Mouse (Mus musculus) natural killer cell, adult 2 months (primary cell): Measurements from ENCODE around the gene Gm48551.
A peak's percentile ranks its signal among the peaks of the same experiment; 100 is the strongest.

Experiments used
- DNase-seq, 2 experiments: peaks; one replicate each; pipeline ENCODE4 v3.0.0; 2022; ENCODE audit warnings: low spot score in 2 of 2

Gm48551 gene

GRCm38 (mm10) chr10:81384605-81384982 lies 328 bp downstream of the Gm48551 start:
- no peak for DNase-seq

- no peak for DNase-seq
Measured at GRCm38 (mm10) chr10:81385603-81386306, 1.5 kb downstream of the Gm48551 start.

- no peak for DNase-seq
Measured at GRCm38 (mm10) chr10:81387716-81388115, 3.5 kb downstream of the Gm48551 start.

- no peak for DNase-seq
Measured at GRCm38 (mm10) chr10:81388505-81389055, 4.3 kb downstream of the Gm48551 start, which contains the start of gene Gm48552. Gene Gm48552, plus strand, starts transcription at chr10:81389005.

GRCm38 (mm10) chr10:81389373-81389772 lies 5.1 kb downstream of the Gm48551 start:
- no peak for DNase-seq

GRCm38 (mm10) chr10:81389801-81390677 lies 5.8 kb downstream of the Gm48551 start:
- peak; percentile 73 to 77 for DNase-seq

- DNase-seq, result no peak
Measured at GRCm38 (mm10) chr10:81390678-81390965, 6.4 kb downstream of the Gm48551 start.

- no peak for DNase-seq
Measured at GRCm38 (mm10) chr10:81392270-81392669, 8.0 kb downstream of the Gm48551 start.

- DNase-seq, result no peak
Measured at GRCm38 (mm10) chr10:81392781-81393185, 8.5 kb downstream of the Gm48551 start, which contains the start of gene Smim24. Gene Smim24, plus strand, starts transcription at chr10:81393051.

- no peak for DNase-seq
Measured at GRCm38 (mm10) chr10:81393456-81394063, 9.3 kb downstream of the Gm48551 start.

- peak; percentile 69 to 79 for DNase-seq
Measured at GRCm38 (mm10) chr10:81395127-81395526, 10.9 kb downstream of the Gm48551 start.

GRCm38 (mm10) chr10:81395865-81396264 lies 11.6 kb downstream of the Gm48551 start:
- DNase-seq, result no peak

GRCm38 (mm10) chr10:81396749-81397148 lies 12.5 kb downstream of the Gm48551 start:
- DNase-seq, result no peak

- DNase-seq, result no peak
Measured at GRCm38 (mm10) chr10:81399296-81399695, 15.0 kb downstream of the Gm48551 start.

- DNase-seq, result no peak
Measured at GRCm38 (mm10) chr10:81399798-81400308, 15.6 kb downstream of the Gm48551 start.

- DNase-seq, result no peak
Measured at GRCm38 (mm10) chr10:81400371-81401204, 16.3 kb downstream of the Gm48551 start.

GRCm38 (mm10) chr10:81401205-81401520 lies 16.9 kb downstream of the Gm48551 start:
- DNase-seq, result no peak

GRCm38 (mm10) chr10:81401521-81402226 lies 17.4 kb downstream of the Gm48551 start:
- DNase-seq, result no peak

- no peak for DNase-seq
Measured at GRCm38 (mm10) chr10:81402227-81402765, 18.0 kb downstream of the Gm48551 start.

- DNase-seq, result no peak
Measured at GRCm38 (mm10) chr10:81403511-81403910, 19.2 kb downstream of the Gm48551 start.
